Mouse (Mus musculus) liver, postnatal 0 days (tissue): ENCODE data around the gene Fam124b. TPM values are rescaled to one million over a fixed set of nuclear protein-coding genes. Genes with fewer than 3 reads are reported as not detected.

ENCODE experiments used
- ATAC-seq: fragments of 200-750 bp; cut with Nextera tagmentation; 2 replicates; pipeline ENCODE4 v1.8.0; 2017; ENCODE audit warnings: mild to moderate bottlenecking, moderate library complexity
- DNase-seq: peaks from one replicate; pipeline ENCODE4 v3.0.0-alpha.2; 2016
- H3K27ac ChIP-seq: fragments of 300-500 bp; sonication (generic); 2 replicates; pipeline ENCODE4 v1.5.1; 2014; ENCODE audit warnings: antibody characterized with exemption, moderate library complexity, mild to moderate bottlenecking, low read depth
- H3K27me3 ChIP-seq: fragments of 300-500 bp; sonication (generic); 2 replicates; pipeline ENCODE4 v1.6.1; 2014; ENCODE audit warnings: low read length, control low read depth, mixed read lengths; ENCODE audit not compliant: insufficient read depth
- H3K36me3 ChIP-seq: fragments of 300-500 bp; sonication (generic); replicated peaks from 2 replicates; pipeline ENCODE4 v1.6.1; 2014; ENCODE audit warnings: mild to moderate bottlenecking, control low read depth, low read length, moderate library complexity, mixed read lengths; ENCODE audit not compliant: insufficient read depth
- H3K4me1 ChIP-seq: fragments of 300-500 bp; sonication (generic); 2 replicates; pipeline ENCODE4 v1.6.1; 2014; ENCODE audit warnings: antibody characterized with exemption, mild to moderate bottlenecking, control low read depth; ENCODE audit not compliant: insufficient read depth
- H3K4me2 ChIP-seq: fragments of 300-500 bp; sonication (generic); 2 replicates; pipeline ENCODE4 v1.6.1; 2014; ENCODE audit warnings: low read depth, mild to moderate bottlenecking, low read length, moderate library complexity, mixed read lengths
- H3K4me3 ChIP-seq: fragments of 300-500 bp; sonication (generic); 2 replicates; pipeline ENCODE4 v1.5.1; 2014; ENCODE audit warnings: low read depth, low read length
- H3K9ac ChIP-seq: fragments of 300-500 bp; sonication (generic); replicated peaks from 2 replicates; pipeline ENCODE4 v1.6.1; 2014; ENCODE audit warnings: mild to moderate bottlenecking, moderate library complexity
- H3K9me3 ChIP-seq: fragments of 300-500 bp; sonication (generic); 2 replicates; pipeline ENCODE4 v1.6.1; 2016; ENCODE audit warnings: mild to moderate bottlenecking, control low read depth, low read length, mixed read lengths
- CTCF ChIP-seq: sonication (generic); IDR thresholded peaks from 2 replicates; pipeline ENCODE4 v1.5.1; 2016; ENCODE audit warnings: antibody characterized with exemption, low read depth
- EP300 ChIP-seq: IDR thresholded peaks from 2 replicates; pipeline ENCODE4 v1.6.1; 2016; ENCODE audit warnings: antibody characterized with exemption, low read depth, mild to moderate bottlenecking
- WGBS: fragments of 180-500 bp; shearing (Covaris S2); extraction: QIAGEN DNeasy Blood & Tissue Kit; methylation state at CpG from one replicate; pipeline ENCODE4 v1.1.7; 2014; ENCODE audit not compliant: insufficient replicate concordance; 5-methylcytosine and 5-hydroxymethylcytosine counted together
- polyA plus RNA-seq: library from polyadenylated mRNA; unstranded; fragments of >200 nt; fragmentation: Nextera tagmentation; extraction: Ambion mirVana; gene quantifications from 2 replicates; pipeline ENCODE4 v1.2.1, GENCODE M21; 2015

Fam124b gene
- polyA plus RNA-seq, 1 experiment from 2014 or later: not detected

- DNase-seq (no peak), ATAC-seq (no peak)
- Histone ChIP-seq H3K4me2 (no peak overlapping the region), H3K4me3 (no peak overlapping the region), H3K9me3 (no peaks in the 10 kb centered on the region), H3K27ac (no peak overlapping the region), H3K4me1 (no peaks in the 10 kb centered on the region), H3K36me3 (no peaks in the 10 kb centered on the region), H3K9ac (no peak overlapping the region), H3K27me3 (no peaks in the 10 kb centered on the region)
- 55% methylated on average over 3 of the region's 3 CpGs for WGBS
- TF ChIP-seq CTCF: no peak
- TF ChIP-seq EP300: no peak
Measured at GRCm38 (mm10) chr1:80224839-80225412, 6.7 kb upstream of the Fam124b start.

DNA sequence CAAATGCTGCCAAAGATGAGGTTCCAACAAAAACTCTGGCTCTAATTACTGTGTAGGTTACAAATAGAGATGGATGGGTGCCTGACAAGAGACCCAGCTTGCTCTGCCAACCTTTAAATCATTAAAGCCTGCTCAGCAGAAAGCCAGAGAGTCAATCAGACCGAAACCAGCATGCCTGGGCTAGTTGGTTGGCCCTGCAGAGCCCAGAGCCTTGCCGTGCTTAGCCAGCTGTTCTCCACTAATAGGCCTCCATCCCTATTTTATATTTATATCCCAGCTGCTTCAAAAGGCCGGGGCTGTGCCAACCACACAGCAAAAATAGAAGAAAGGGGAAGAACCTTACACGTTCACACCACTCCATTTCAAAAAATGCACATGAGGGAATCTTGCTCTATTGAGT, 2.9 kb upstream of the Fam124b start:
- TF ChIP-seq EP300: no peak
- no peak for TF ChIP-seq CTCF
- H3K4me1 ChIP-seq: no peaks in the 10 kb centered on the region
- no peak overlapping the region for H3K9ac ChIP-seq
- H3K4me3 ChIP-seq: no peak overlapping the region
- no peaks in the 10 kb centered on the region for H3K9me3 ChIP-seq
- no peak overlapping the region for H3K27ac ChIP-seq
- H3K4me2 ChIP-seq: no peak overlapping the region
- H3K27me3 ChIP-seq: no peaks in the 10 kb centered on the region
- 43% methylated on average over 4 of the region's 4 CpGs for WGBS
- DNase-seq: no peak
- H3K36me3 ChIP-seq: no peaks in the 10 kb centered on the region
- no peak for ATAC-seq

- WGBS: 20% methylated on average over 9 of the region's 9 CpGs
- DNase-seq (no peak), ATAC-seq (no peak)
Measured at GRCm38 (mm10) chr1:80213826-80214225, 4.4 kb downstream of the Fam124b start.

DNA sequence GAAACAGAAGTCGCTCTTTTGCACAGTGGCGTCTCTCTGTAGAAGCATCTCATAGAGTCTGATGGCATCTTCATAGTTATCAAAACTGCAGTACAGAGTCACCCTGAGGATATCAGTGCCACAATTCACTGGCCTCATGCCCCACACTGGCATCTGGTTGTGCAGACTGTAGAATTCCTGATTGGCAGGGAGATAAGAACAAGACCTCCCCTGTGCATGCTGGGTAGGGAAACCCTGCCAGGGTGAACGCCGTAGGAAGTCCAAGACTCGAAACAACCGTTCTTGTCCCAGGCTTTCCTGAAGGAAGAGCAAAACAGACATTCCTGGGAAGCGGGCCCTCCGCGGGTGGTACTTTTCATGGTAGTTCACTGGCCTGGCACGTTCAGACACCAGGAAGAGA, 5.1 kb downstream of the Fam124b start:
- no peaks in the 10 kb centered on the region for H3K36me3 ChIP-seq
- no peaks in the 10 kb centered on the region for H3K9me3 ChIP-seq
- TF ChIP-seq CTCF: no peak
- TF ChIP-seq EP300: no peak
- 52% methylated on average over 10 of the region's 10 CpGs for WGBS
- H3K9ac ChIP-seq: no peak overlapping the region
- H3K27me3 ChIP-seq: no peaks in the 10 kb centered on the region
- no peak overlapping the region for H3K27ac ChIP-seq
- ATAC-seq: no peak
- no peak overlapping the region for H3K4me2 ChIP-seq
- H3K4me3 ChIP-seq: no peak overlapping the region
- H3K4me1 ChIP-seq: no peaks in the 10 kb centered on the region
- DNase-seq: no peak

More at GRCm38 (mm10) chr1:80213826-80214225, 4.4 kb downstream of the Fam124b start:
- Histone ChIP-seq H3K4me3 (no peak overlapping the region), H3K9me3 (no peaks in the 10 kb centered on the region), H3K4me2 (no peak overlapping the region), H3K4me1 (no peaks in the 10 kb centered on the region), H3K9ac (no peak overlapping the region), H3K36me3 (no peaks in the 10 kb centered on the region), H3K27ac (no peak overlapping the region), H3K27me3 (no peaks in the 10 kb centered on the region)
- no peak for TF ChIP-seq EP300
- no peak for TF ChIP-seq CTCF

GRCm38 (mm10) chr1:80202314-80202713, 16.0 kb downstream of the Fam124b start:
- no peak overlapping the region for H3K27ac ChIP-seq
- DNase-seq: no peak
- no peaks in the 10 kb centered on the region for H3K36me3 ChIP-seq
- no peaks in the 10 kb centered on the region for H3K27me3 ChIP-seq
- no peaks in the 10 kb centered on the region for H3K4me1 ChIP-seq
- no peak for ATAC-seq
- WGBS: 58% methylated on average over 3 of the region's 3 CpGs
- TF ChIP-seq CTCF (no peak), EP300 (no peak)
- H3K9ac ChIP-seq: no peak overlapping the region
- H3K4me2 ChIP-seq: no peak overlapping the region
- no peaks in the 10 kb centered on the region for H3K9me3 ChIP-seq
- H3K4me3 ChIP-seq: no peak overlapping the region

- ATAC-seq (no peak), DNase-seq (no peak)
- TF ChIP-seq CTCF (no peak), EP300 (no peak)
- Histone ChIP-seq H3K4me2 (no peak overlapping the region), H3K4me3 (no peak overlapping the region), H3K27ac (no peak overlapping the region), H3K36me3 (no peaks in the 10 kb centered on the region), H3K27me3 (no peaks in the 10 kb centered on the region), H3K9ac (no peak overlapping the region), H3K9me3 (no peaks in the 10 kb centered on the region), H3K4me1 (no peaks in the 10 kb centered on the region)
- WGBS: 75% methylated on average over 8 of the region's 8 CpGs
Measured at GRCm38 (mm10) chr1:80192837-80193236, 25.4 kb downstream of the Fam124b start.

GRCm38 (mm10) chr1:80181414-80181805, 36.9 kb downstream of the Fam124b start:
- H3K4me1 ChIP-seq: no peaks in the 10 kb centered on the region
- 45% methylated on average over 3 of the region's 3 CpGs for WGBS
- H3K9me3 ChIP-seq: no peaks in the 10 kb centered on the region
- H3K27ac ChIP-seq: no peak overlapping the region
- ATAC-seq (no peak), DNase-seq (no peak)
- no peak overlapping the region for H3K9ac ChIP-seq
- H3K4me3 ChIP-seq: no peak overlapping the region
- H3K4me2 ChIP-seq: no peak overlapping the region
- H3K36me3 ChIP-seq: no peaks in the 10 kb centered on the region
- TF ChIP-seq EP300 (no peak), CTCF (no peak)
- no peaks in the 10 kb centered on the region for H3K27me3 ChIP-seq
